Mouse (Mus musculus) neural tube, embryonic 12.5 days (tissue): ENCODE results near the gene Fdxacb1. TPM values are rescaled to one million over a fixed set of nuclear protein-coding genes. Genes with fewer than 3 reads are reported as not detected.

Experiments used
- ATAC-seq: fragments of 200-750 bp; cut with Nextera tagmentation; 2 replicates; pipeline ENCODE4 v1.8.0; 2017; ENCODE audit warnings: low read depth, mild to moderate bottlenecking, moderate TSS enrichment, moderate library complexity; ENCODE audit not compliant: low FRiP score
- H3K27ac ChIP-seq: fragments of 300-500 bp; sonication (generic); 2 replicates; pipeline ENCODE4 v1.5.1; 2016
- H3K27me3 ChIP-seq: fragments of 300-500 bp; sonication (generic); replicated peaks from 2 replicates; pipeline ENCODE4 v1.6.1; 2016; ENCODE audit warnings: mild to moderate bottlenecking
- H3K36me3 ChIP-seq: fragments of 300-500 bp; sonication (generic); 2 replicates; pipeline ENCODE4 v1.6.1; 2016; ENCODE audit warnings: mild to moderate bottlenecking
- H3K4me1 ChIP-seq: fragments of 300-500 bp; sonication (generic); 2 replicates; pipeline ENCODE4 v1.6.1; 2016
- H3K4me2 ChIP-seq: fragments of 300-500 bp; sonication (generic); replicated peaks from 2 replicates; pipeline ENCODE4 v1.6.1; 2016; ENCODE audit warnings: mild to moderate bottlenecking
- H3K4me3 ChIP-seq: fragments of 300-500 bp; sonication (generic); 2 replicates; pipeline ENCODE4 v1.5.1; 2016
- H3K9ac ChIP-seq: fragments of 300-500 bp; sonication (generic); 2 replicates; pipeline ENCODE4 v1.6.1; 2016; ENCODE audit warnings: mild to moderate bottlenecking
- H3K9me3 ChIP-seq: fragments of 300-500 bp; sonication (generic); 2 replicates; pipeline ENCODE4 v1.6.1; 2016; ENCODE audit warnings: mild to moderate bottlenecking
- WGBS: fragments of 180-500 bp; shearing (Covaris S2); methylation state at CpG from one replicate; pipeline ENCODE4 v1.1.7; 2016; 5-methylcytosine and 5-hydroxymethylcytosine counted together
- polyA plus RNA-seq: library from polyadenylated mRNA; unstranded; fragments of >200 nt; fragmentation: Nextera tagmentation; extraction: Ambion mirVana; gene quantifications from 2 replicates; pipeline ENCODE4 v1.2.1, GENCODE M21; 2016

Gene Fdxacb1
- polyA plus RNA-seq, 1 experiment from 2014 or later = 12.2 TPM

GRCm38 (mm10) chr9:50729600-50729999 lies 38.4 kb upstream of the Fdxacb1 start:
- H3K9me3 ChIP-seq = no peaks in the 10 kb centered on the region
- peaks cover 38% of the 10 kb centered on the region for H3K4me1 ChIP-seq
- no peak overlapping the region for H3K27ac ChIP-seq
- no peak overlapping the region for H3K4me3 ChIP-seq
- no peak overlapping the region for H3K9ac ChIP-seq
- no peaks in the 10 kb centered on the region for H3K36me3 ChIP-seq
- WGBS = 60% methylated on average over 4 of the region's 4 CpGs
- H3K27me3 ChIP-seq = no peaks in the 10 kb centered on the region
- H3K4me2 ChIP-seq = no peak overlapping the region
- no peak for ATAC-seq

DNA sequence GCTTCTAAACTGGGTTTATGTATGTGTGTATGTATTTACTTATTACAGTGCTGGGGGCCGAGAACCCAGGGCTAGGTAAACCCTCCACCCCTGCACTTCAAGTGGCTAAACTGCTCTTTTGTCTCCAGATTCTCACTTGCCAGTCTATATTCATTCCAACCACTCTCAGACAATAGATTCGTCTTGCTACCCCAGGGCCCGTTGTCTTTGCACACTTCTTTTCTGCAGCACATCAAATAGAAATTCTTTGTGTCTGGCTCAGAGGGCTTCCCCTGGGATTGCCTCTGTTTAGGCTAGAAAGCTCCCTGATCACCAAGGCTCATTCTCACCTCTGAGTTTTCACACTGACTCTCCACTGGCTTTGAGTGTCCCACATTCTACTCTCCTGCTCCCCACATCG lies 35.5 kb upstream of the Fdxacb1 start:
- no peaks in the 10 kb centered on the region for H3K9me3 ChIP-seq
- no peak for ATAC-seq
- H3K4me3 ChIP-seq = no peak overlapping the region
- WGBS = 3% methylated on average over 4 of the region's 4 CpGs
- H3K36me3 ChIP-seq = no peaks in the 10 kb centered on the region
- peaks cover 12% of the 10 kb centered on the region for H3K4me1 ChIP-seq
- no peak overlapping the region for H3K4me2 ChIP-seq
- H3K9ac ChIP-seq = no peak overlapping the region
- no peaks in the 10 kb centered on the region for H3K27me3 ChIP-seq
- no peak overlapping the region for H3K27ac ChIP-seq

GRCm38 (mm10) chr9:50734989-50735388 lies 33.0 kb upstream of the Fdxacb1 start:
- H3K27me3 ChIP-seq = no peaks in the 10 kb centered on the region
- 6% methylated on average over 9 of the region's 9 CpGs for WGBS
- ATAC-seq = no peak
- no peaks in the 10 kb centered on the region for H3K9me3 ChIP-seq
- no peak overlapping the region for H3K9ac ChIP-seq
- no peak overlapping the region for H3K27ac ChIP-seq
- no peak overlapping the region for H3K4me3 ChIP-seq
- H3K4me1 ChIP-seq = peaks cover 17% of the 10 kb centered on the region
- no peaks in the 10 kb centered on the region for H3K36me3 ChIP-seq
- peak overlapping the region; percentile 43 for H3K4me2 ChIP-seq

- peak; percentile 93 for ATAC-seq
- H3K4me1 ChIP-seq = peaks cover 11% of the 10 kb centered on the region
- H3K9me3 ChIP-seq = no peaks in the 10 kb centered on the region
- no peaks in the 10 kb centered on the region for H3K36me3 ChIP-seq
- H3K27ac ChIP-seq = no peak within 1 kb of the TSS
- peak within 1 kb of the TSS; percentile 27 for H3K4me3 ChIP-seq
- no peak within 1 kb of the TSS for H3K9ac ChIP-seq
- peak within 1 kb of the TSS; percentile 61 for H3K4me2 ChIP-seq
- no peaks in the 10 kb centered on the region for H3K27me3 ChIP-seq
- 16% methylated on average over 36 of the region's 36 CpGs for WGBS
Observed at GRCm38 (mm10) chr9:50738914-50739870, 28.8 kb upstream of the Fdxacb1 start, which contains the start of gene Dixdc1. Dixdc1 (minus strand) TSS chr9:50739517.

- Histone ChIP-seq H3K27ac (no peak overlapping the region), H3K36me3 (no peaks in the 10 kb centered on the region), H3K4me3 (no peak overlapping the region), H3K27me3 (no peaks in the 10 kb centered on the region), H3K4me2 (no peak overlapping the region), H3K4me1 (peaks cover 14% of the 10 kb centered on the region), H3K9ac (no peak overlapping the region), H3K9me3 (no peaks in the 10 kb centered on the region)
- ATAC-seq = no peak
- WGBS = 89% methylated on average over 14 of the region's 14 CpGs
Observed at GRCm38 (mm10) chr9:50740867-50741784, 26.9 kb upstream of the Fdxacb1 start.

GRCm38 (mm10) chr9:50742261-50742660 lies 25.8 kb upstream of the Fdxacb1 start:
- no peaks in the 10 kb centered on the region for H3K36me3 ChIP-seq
- H3K27ac ChIP-seq = no peak overlapping the region
- H3K27me3 ChIP-seq = no peaks in the 10 kb centered on the region
- no peak for ATAC-seq
- no peak overlapping the region for H3K4me3 ChIP-seq
- no peaks in the 10 kb centered on the region for H3K9me3 ChIP-seq
- H3K4me2 ChIP-seq = no peak overlapping the region
- WGBS = 82% methylated on average over 3 of the region's 3 CpGs
- H3K4me1 ChIP-seq = peaks cover 17% of the 10 kb centered on the region
- no peak overlapping the region for H3K9ac ChIP-seq

DNA sequence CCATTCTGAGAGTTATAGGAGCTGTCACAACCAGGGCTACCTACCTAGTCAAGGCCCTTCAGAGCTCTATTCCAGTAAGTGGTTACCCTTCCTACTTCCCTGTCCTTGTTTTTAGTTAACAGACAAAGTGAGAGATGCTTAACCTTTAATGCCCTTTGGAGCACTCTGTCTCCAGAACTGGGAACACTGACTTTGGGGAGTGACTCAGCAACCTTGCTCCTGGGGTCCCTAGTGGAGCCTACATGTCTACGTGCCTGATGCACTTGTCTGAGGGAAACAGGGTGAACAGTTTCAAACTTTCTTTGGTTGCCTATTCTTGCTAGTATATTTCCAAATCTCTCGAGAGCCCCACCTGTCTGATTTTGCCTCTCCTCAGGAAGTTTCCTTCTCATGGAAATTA lies 25.3 kb upstream of the Fdxacb1 start:
- Histone ChIP-seq H3K4me1 (peaks cover 17% of the 10 kb centered on the region), H3K4me2 (no peak overlapping the region), H3K9me3 (no peaks in the 10 kb centered on the region), H3K9ac (no peak overlapping the region), H3K27ac (no peak overlapping the region), H3K27me3 (no peaks in the 10 kb centered on the region), H3K36me3 (no peaks in the 10 kb centered on the region), H3K4me3 (no peak overlapping the region)
- 77% methylated on average over 2 of the region's 2 CpGs for WGBS
- ATAC-seq = no peak

GRCm38 (mm10) chr9:50745806-50746205 lies 22.2 kb upstream of the Fdxacb1 start:
- Histone ChIP-seq H3K4me1 (peaks cover 7% of the 10 kb centered on the region; the same call in 1 of the 2 replicates), H3K27me3 (no peaks in the 10 kb centered on the region; the same call in 1 of the 2 replicates), H3K9ac (no peak overlapping the region), H3K4me2 (peak overlapping the region; percentile 58), H3K36me3 (no peaks in the 10 kb centered on the region), H3K27ac (no peak overlapping the region), H3K4me3 (0 out of 2 replicates have a peak overlapping the region, but pooled peaks have one; percentile 22), H3K9me3 (no peaks in the 10 kb centered on the region)
- ATAC-seq = no peak
- WGBS = 13% methylated on average over 7 of the region's 7 CpGs

DNA sequence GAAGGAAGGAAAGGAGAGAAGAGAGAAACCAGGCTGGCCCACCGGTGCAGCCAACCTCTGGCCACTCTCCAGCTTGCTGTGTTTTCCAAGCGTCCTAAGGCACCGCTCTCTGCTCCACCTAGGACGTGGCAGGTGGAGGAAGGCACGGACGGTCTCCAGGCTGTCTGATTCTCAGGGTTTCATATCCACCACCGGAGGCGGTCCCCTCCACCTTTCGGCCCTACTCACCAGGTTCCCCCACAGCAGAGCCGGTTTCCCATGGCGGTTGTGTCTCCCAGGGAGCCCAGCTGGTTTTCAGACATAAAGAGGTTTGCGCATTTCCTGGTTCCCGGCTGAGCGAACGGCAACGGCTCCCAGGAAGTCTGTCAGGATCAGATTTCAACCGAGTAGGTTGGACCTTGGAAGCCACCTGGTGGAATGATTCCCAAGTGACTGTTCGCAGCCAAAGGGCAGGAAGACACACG lies 21.8 kb upstream of the Fdxacb1 start, which contains the start of gene 2310030G06Rik:
Gene 2310030G06Rik, minus strand, starts transcription at position 323 of the 464 bp plus-strand sequence.
- no peaks in the 10 kb centered on the region for H3K36me3 ChIP-seq
- no peaks in the 10 kb centered on the region for H3K9me3 ChIP-seq
- 2% methylated on average over 19 of the region's 19 CpGs for WGBS
- H3K27ac ChIP-seq = no peak within 1 kb of the TSS
- ATAC-seq = no peak
- H3K4me1 ChIP-seq = peaks cover 7% of the 10 kb centered on the region; the same call in 1 of the 2 replicates
- H3K9ac ChIP-seq = 0 out of 2 replicates have a peak within 1 kb of the TSS, but pooled peaks have one; percentile 1
- no peaks in the 10 kb centered on the region; the same call in 1 of the 2 replicates for H3K27me3 ChIP-seq
- peak within 1 kb of the TSS; percentile 58 for H3K4me2 ChIP-seq
- peak within 1 kb of the TSS; percentile 22 for H3K4me3 ChIP-seq

- H3K4me1 ChIP-seq = peaks cover 7% of the 10 kb centered on the region; the same call in 1 of the 2 replicates
- WGBS = 72% methylated on average over 6 of the region's 6 CpGs
- no peak overlapping the region for H3K4me3 ChIP-seq
- no peaks in the 10 kb centered on the region for H3K36me3 ChIP-seq
- no peak overlapping the region for H3K4me2 ChIP-seq
- H3K9me3 ChIP-seq = no peaks in the 10 kb centered on the region
- no peaks in the 10 kb centered on the region; the same call in 1 of the 2 replicates for H3K27me3 ChIP-seq
- H3K27ac ChIP-seq = no peak overlapping the region
- no peak overlapping the region for H3K9ac ChIP-seq
- ATAC-seq = no peak
Observed at GRCm38 (mm10) chr9:50750706-50751105, 17.3 kb upstream of the Fdxacb1 start.

DNA sequence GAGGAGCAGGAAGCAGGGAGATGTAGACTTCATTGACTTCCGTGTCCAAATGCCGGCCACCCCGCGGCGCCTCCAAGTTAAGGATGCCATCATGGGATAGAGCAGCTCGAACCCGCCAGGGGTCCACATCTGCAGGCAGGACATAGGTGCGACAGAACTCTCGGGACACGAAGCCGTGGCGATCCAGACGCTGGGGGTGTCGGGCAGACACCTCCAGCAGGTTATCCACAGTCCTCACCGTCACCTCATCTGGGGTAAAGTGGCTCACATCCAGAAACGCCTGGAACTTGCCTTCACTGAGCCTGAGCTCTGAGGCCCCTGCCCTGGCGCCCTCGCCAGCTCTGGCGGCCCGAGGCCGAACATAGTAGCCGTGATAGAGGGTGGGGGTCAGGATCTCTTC lies 16.7 kb upstream of the Fdxacb1 start, which contains the start of gene Cryab:
Gene Cryab, plus strand, starts transcription at position 3 of the 400 bp plus-strand sequence.
- 78% methylated on average over 22 of the region's 22 CpGs for WGBS
- Histone ChIP-seq H3K9ac (0 out of 2 replicates have a peak within 1 kb of the TSS, but pooled peaks have one; percentile 8), H3K4me1 (peaks cover under 1% of the 10 kb centered on the region; the same call in 1 of the 2 replicates), H3K4me2 (no peak within 1 kb of the TSS), H3K27ac (no peak within 1 kb of the TSS), H3K27me3 (no peaks in the 10 kb centered on the region; the same call in 1 of the 2 replicates), H3K4me3 (no peak within 1 kb of the TSS), H3K36me3 (no peaks in the 10 kb centered on the region), H3K9me3 (no peaks in the 10 kb centered on the region)
- ATAC-seq = no peak
